8 mouse cellular contexts compared by ENCODE assay signal in the genomic region with DNA sequence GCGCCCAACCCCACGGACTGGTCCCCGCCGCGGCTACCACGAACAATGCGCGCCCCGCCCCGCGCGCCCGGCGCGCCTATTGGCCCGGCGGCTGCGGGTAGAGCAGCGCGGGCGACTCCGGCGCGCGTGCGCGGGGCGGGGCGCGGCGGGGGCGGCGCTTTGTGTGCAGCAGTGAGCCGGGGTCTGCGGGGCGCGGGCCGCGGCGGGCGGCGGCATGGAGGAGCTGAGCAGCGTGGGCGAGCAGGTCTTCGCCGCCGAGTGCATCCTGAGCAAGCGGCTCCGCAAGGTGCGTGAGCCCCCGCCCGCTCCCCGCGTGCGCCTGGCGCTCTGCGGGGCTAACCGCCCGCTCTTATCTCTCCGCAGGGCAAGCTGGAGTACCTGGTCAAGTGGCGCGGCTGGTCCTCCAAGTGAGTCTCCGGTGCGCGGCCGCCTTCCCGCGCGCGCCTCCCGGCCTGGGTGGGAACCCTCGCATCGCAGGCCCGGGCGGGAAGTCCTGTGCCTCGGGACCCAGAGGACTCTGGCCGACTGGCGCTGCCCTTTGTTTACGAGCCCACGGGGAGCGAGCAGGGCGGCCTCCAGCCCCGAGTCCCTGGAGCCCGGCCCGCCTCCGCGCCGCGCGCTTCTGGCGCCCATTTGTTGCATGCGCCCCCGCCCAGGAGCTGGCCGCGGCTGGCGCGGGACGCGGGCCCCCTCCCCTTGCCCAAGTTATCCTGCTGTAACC. TPM values are rescaled to one million over a fixed set of nuclear protein-coding genes. Genes with fewer than 3 reads are reported as not detected.
DNase-seq lines count a peak whose midpoint lies in the region; ATAC-seq and TF ChIP-seq lines count a peak whose summit lies in the region.

A gene (plus strand): TSS at position 68 of the 721 bp plus-strand sequence.

- WGBS in forebrain, embryonic 12.5 days: under 1% methylated on average over 97 of the region's 99 CpGs
- under 1% methylated on average over 73 of the region's 99 CpGs for WGBS in heart, postnatal 0 days
- under 1% methylated on average over 96 of the region's 99 CpGs for WGBS in liver, embryonic 16.5 days (ENCODE audit: insufficient replicate concordance)
- WGBS in neural tube, embryonic 12.5 days: under 1% methylated on average over 88 of the region's 99 CpGs

- in situ Hi-C loops in CH12.LX (cut with MboI; ENCODE audit: low pct_ligation_motif_present, low pct_unique_long_range_greater_than_20kb, low sequenced_read_pairs): no loop called here

- H3K27ac ChIP-seq in CH12.LX (ENCODE audit: insufficient read depth, low read depth): no peak within 1 kb of the TSS; the same call in 1 of the 2 replicates
- peak within 1 kb of the TSS; percentile 97 for H3K27ac ChIP-seq in forebrain, embryonic 12.5 days
- H3K27ac ChIP-seq in heart, postnatal 0 days (ENCODE audit: low read depth): peak within 1 kb of the TSS; percentile 58
- H3K27ac ChIP-seq in liver, embryonic 16.5 days (ENCODE audit: low read length): 0 out of 2 replicates have a peak within 1 kb of the TSS, but pooled peaks have one; percentile 39
- H3K27ac ChIP-seq in neural tube, embryonic 12.5 days: peak within 1 kb of the TSS; percentile 74

- TF ChIP-seq EP300 in CH12.LX (IDR thresholded peaks at IDR 0.05; ENCODE audit: low read length): no peak
- no peak for TF ChIP-seq EP300 in heart, postnatal 0 days (IDR thresholded peaks at IDR 0.05; ENCODE audit: low read depth)

- DNase-seq in CH12.LX (ENCODE audit: extremely low read depth): no peak
- peak; percentile 75 for DNase-seq in brain, embryonic 18.5 days (ENCODE audit: low read depth, low spot score)
- DNase-seq in heart, postnatal 0 days (ENCODE audit: low spot score): peak; percentile 69
- DNase-seq in kidney, postnatal 25 days: peak; percentile 88 to 95
- peak; percentile 92 for DNase-seq in testis, postnatal 10 days (ENCODE audit: low spot score)

- TF ChIP-seq CTCF in CH12.LX (conservative IDR thresholded peaks at IDR 0.05 in 1 of 2, IDR thresholded peaks at IDR 0.05 in 1 of 2; ENCODE audit: low read depth in 2 of 2, low read length in 2 of 2): no peak
- TF ChIP-seq CTCF in heart, postnatal 0 days (IDR thresholded peaks at IDR 0.05; ENCODE audit: low read depth): no peak

- peaks cover 17% of the 10 kb centered on the region in 2 experiments for H3K36me3 ChIP-seq in CH12.LX (replicated peaks in 1 of 2; ENCODE audit: control insufficient read depth in 1 of 2, insufficient read depth in 1 of 2, low read length in 1 of 2)
- H3K36me3 ChIP-seq in forebrain, embryonic 12.5 days (replicated peaks): peaks cover 36% of the 10 kb centered on the region
- H3K36me3 ChIP-seq in heart, postnatal 0 days (replicated peaks; ENCODE audit: control insufficient read depth, insufficient read depth, low read length): peaks cover 13% of the 10 kb centered on the region
- H3K36me3 ChIP-seq in liver, embryonic 16.5 days (ENCODE audit: control insufficient read depth, insufficient read depth): no peaks in the 10 kb centered on the region; the same call in 1 of the 2 replicates
- peaks cover 27% of the 10 kb centered on the region for H3K36me3 ChIP-seq in neural tube, embryonic 12.5 days

- H3K4me1 ChIP-seq in CH12.LX (ENCODE audit: control insufficient read depth in 1 of 2, insufficient read depth in 2 of 2): peaks cover 22 to 48% of the 10 kb centered on the region in 2 experiments
- peaks cover 43% of the 10 kb centered on the region for H3K4me1 ChIP-seq in forebrain, embryonic 12.5 days
- H3K4me1 ChIP-seq in heart, postnatal 0 days (ENCODE audit: control insufficient read depth, insufficient read depth): peaks cover 31% of the 10 kb centered on the region
- peaks cover 6% of the 10 kb centered on the region for H3K4me1 ChIP-seq in liver, embryonic 16.5 days (ENCODE audit: control insufficient read depth, low read depth, low read length)
- H3K4me1 ChIP-seq in neural tube, embryonic 12.5 days: peaks cover 31% of the 10 kb centered on the region

- no peaks in the 10 kb centered on the region for H3K79me2 ChIP-seq in CH12.LX (replicated peaks; ENCODE audit: control insufficient read depth, extremely low read depth, insufficient read depth, poor library complexity, severe bottlenecking)

- peak within 1 kb of the TSS; percentile 64 to 84 (median 76) for H3K4me3 ChIP-seq in CH12.LX (replicated peaks in 1 of 3; ENCODE audit: low read depth in 2 of 3, low read length in 2 of 3, poor library complexity in 1 of 3)
- H3K4me3 ChIP-seq in forebrain, embryonic 12.5 days (replicated peaks): peak within 1 kb of the TSS; percentile 95
- H3K4me3 ChIP-seq in heart, postnatal 0 days (ENCODE audit: low read depth, low read length): peak within 1 kb of the TSS; percentile 82
- H3K4me3 ChIP-seq in liver, embryonic 16.5 days (ENCODE audit: low read depth, low read length): peak within 1 kb of the TSS; percentile 69
- H3K4me3 ChIP-seq in neural tube, embryonic 12.5 days: peak within 1 kb of the TSS; percentile 88

- no peak for TF ChIP-seq RAD21 in CH12.LX (IDR thresholded peaks at IDR 0.05; ENCODE audit: low read depth, low read length)

- TF ChIP-seq POLR2A in CH12.LX (IDR thresholded peaks at IDR 0.05; ENCODE audit: low read depth, low read length): peak; percentile 66; the same call in 1 of the 2 replicates

- H3K9me3 ChIP-seq in CH12.LX (replicated peaks; ENCODE audit: low read length): no peaks in the 10 kb centered on the region
- H3K9me3 ChIP-seq in forebrain, embryonic 12.5 days: no peaks in the 10 kb centered on the region
- H3K9me3 ChIP-seq in heart, postnatal 0 days (replicated peaks; ENCODE audit: control insufficient read depth, low read length): no peaks in the 10 kb centered on the region
- no peaks in the 10 kb centered on the region for H3K9me3 ChIP-seq in liver, embryonic 16.5 days (replicated peaks; ENCODE audit: control insufficient read depth, low read length)
- H3K9me3 ChIP-seq in neural tube, embryonic 12.5 days: no peaks in the 10 kb centered on the region

- dilution Hi-C loops in CH12.LX (cut with MboI; ENCODE audit: extremely low pct_ligation_motif_present, extremely low pct_unique_long_range_greater_than_20kb, low sequenced_read_pairs): no loop called here

- peak within 1 kb of the TSS; percentile 53 for H3K9ac ChIP-seq in CH12.LX (ENCODE audit: insufficient read depth, low read depth)
- H3K9ac ChIP-seq in forebrain, embryonic 12.5 days: peak within 1 kb of the TSS; percentile 98
- H3K9ac ChIP-seq in heart, postnatal 0 days (replicated peaks; ENCODE audit: low read depth, low read length): peak within 1 kb of the TSS; percentile 74
- peak within 1 kb of the TSS; percentile 55 for H3K9ac ChIP-seq in liver, embryonic 16.5 days (ENCODE audit: low read depth, low read length)
- H3K9ac ChIP-seq in neural tube, embryonic 12.5 days: peak within 1 kb of the TSS; percentile 94

- peak; percentile 94 for ATAC-seq in forebrain, embryonic 12.5 days (ENCODE audit: low FRiP score)
- peak; percentile 90 for ATAC-seq in heart, postnatal 0 days (ENCODE audit: insufficient read depth, low read depth)
- peak; percentile 86 for ATAC-seq in liver, embryonic 16.5 days (ENCODE audit: low read depth)
- ATAC-seq in neural tube, embryonic 12.5 days (ENCODE audit: low FRiP score, low read depth): peak; percentile 94

- peaks cover 79% of the 10 kb centered on the region for H3K27me3 ChIP-seq in CH12.LX (replicated peaks)
- H3K27me3 ChIP-seq in forebrain, embryonic 12.5 days: peaks cover 30% of the 10 kb centered on the region
- peaks cover 25% of the 10 kb centered on the region for H3K27me3 ChIP-seq in heart, postnatal 0 days (ENCODE audit: control insufficient read depth, insufficient read depth, low read length)
- peaks cover 42% of the 10 kb centered on the region for H3K27me3 ChIP-seq in liver, embryonic 16.5 days (ENCODE audit: control insufficient read depth, insufficient read depth, low read depth, low read length)
- H3K27me3 ChIP-seq in neural tube, embryonic 12.5 days (replicated peaks): no peaks in the 10 kb centered on the region; the same call in 1 of the 2 replicates

- peak within 1 kb of the TSS; percentile 60 for H3K4me2 ChIP-seq in CH12.LX (ENCODE audit: insufficient read depth, low read depth, poor library complexity, severe bottlenecking)
- H3K4me2 ChIP-seq in forebrain, embryonic 12.5 days: peak within 1 kb of the TSS; percentile 94
- H3K4me2 ChIP-seq in heart, postnatal 0 days (ENCODE audit: low read depth, low read length): peak within 1 kb of the TSS; percentile 99
- peak within 1 kb of the TSS; percentile 71 for H3K4me2 ChIP-seq in liver, embryonic 16.5 days (ENCODE audit: low read depth, low read length)
- H3K4me2 ChIP-seq in neural tube, embryonic 12.5 days (replicated peaks): peak within 1 kb of the TSS; percentile 86

TF ChIP-seq in CH12.LX, 34 proteins besides CTCF, POLR2A, EP300 and RAD21 (continues in another document):
- TF ChIP-seq MEF2A (IDR thresholded peaks at IDR 0.05; ENCODE audit: borderline replicate concordance, low read depth, low read length): peak; percentile 36; the same call in 1 of the 2 replicates
- TF ChIP-seq POLR2AphosphoS2 (IDR thresholded peaks at IDR 0.05; ENCODE audit: low read depth, low read length): no peak
- TF ChIP-seq MXI1 (IDR thresholded peaks at IDR 0.05; ENCODE audit: low read depth, low read length): peak; percentile 88
- TF ChIP-seq IRF4 (IDR thresholded peaks at IDR 0.05; ENCODE audit: low read depth, low read length): no peak
- TF ChIP-seq ZNF384 (IDR thresholded peaks at IDR 0.05; ENCODE audit: low read depth, low read length): no peak
- peak; percentile 26; the same call in 1 of the 2 replicates for TF ChIP-seq MAZ (IDR thresholded peaks at IDR 0.05; ENCODE audit: low read depth, low read length)
- TF ChIP-seq SIN3A (IDR thresholded peaks at IDR 0.05; ENCODE audit: low read length): peak; percentile 84
- no peak for TF ChIP-seq ZKSCAN1 (IDR thresholded peaks at IDR 0.05; ENCODE audit: borderline replicate concordance, low read depth, low read length)
- peak; percentile 94 for TF ChIP-seq NRF1 (IDR thresholded peaks at IDR 0.05; ENCODE audit: low read depth, low read length)
- peak; percentile 75 for TF ChIP-seq TCF12 (IDR thresholded peaks at IDR 0.05; ENCODE audit: low read depth, low read length)
- TF ChIP-seq CHD1 (IDR thresholded peaks at IDR 0.05; ENCODE audit: low read depth, low read length): no peak
- TF ChIP-seq JUND (conservative IDR thresholded peaks at IDR 0.05; ENCODE audit: low read depth, low read length): no peak
- TF ChIP-seq ZMIZ1 (IDR thresholded peaks at IDR 0.05; ENCODE audit: low read depth, low read length): peak; percentile 86

RNA-seq across cellular contexts. Expression of the gene that starts here (rescaled TPM):
- total RNA-seq in CH12.LX (2012; rRNA removed) (10.9 and 15.5 TPM in 2 replicates), CH12.LX (2014; rRNA removed) (2.6 and 2.8 TPM in 2 replicates)
- polyA plus RNA-seq in CH12.LX (2012; ENCODE audit: insufficient read length, low read depth): 3.6 and 3.9 TPM in 2 replicates
- polyA plus RNA-seq in forebrain, embryonic 12.5 days (2016; fragmentation: Nextera tagmentation; extraction: Ambion mirVana): 84.2 and 89.3 TPM in 2 replicates
- 1.8 and 13.0 TPM in 2 replicates for total RNA-seq in heart, postnatal 0 days (2014; rRNA removed; ENCODE audit: low replicate concordance)
- polyA plus RNA-seq in heart, postnatal 0 days (2015; fragmentation: Nextera tagmentation; extraction: Ambion mirVana): 5.7 and 5.8 TPM in 2 replicates
- polyA plus RNA-seq in liver, embryonic 16.5 days (2015; fragmentation: Nextera tagmentation; extraction: Ambion mirVana): 2.6 and 3.3 TPM in 2 replicates
- 46.6 and 47.6 TPM in 2 replicates for polyA plus RNA-seq in neural tube, embryonic 12.5 days (2016; fragmentation: Nextera tagmentation; extraction: Ambion mirVana)
